Mouse (Mus musculus) ovary, postnatal 36 days (tissue): ENCODE results near the gene Ston1.

Source experiments
- DNase-seq: peaks from one replicate; pipeline ENCODE4 v3.0.0; 2022; ENCODE audit warnings: low spot score, mixed read lengths

The Ston1 gene

DNA sequence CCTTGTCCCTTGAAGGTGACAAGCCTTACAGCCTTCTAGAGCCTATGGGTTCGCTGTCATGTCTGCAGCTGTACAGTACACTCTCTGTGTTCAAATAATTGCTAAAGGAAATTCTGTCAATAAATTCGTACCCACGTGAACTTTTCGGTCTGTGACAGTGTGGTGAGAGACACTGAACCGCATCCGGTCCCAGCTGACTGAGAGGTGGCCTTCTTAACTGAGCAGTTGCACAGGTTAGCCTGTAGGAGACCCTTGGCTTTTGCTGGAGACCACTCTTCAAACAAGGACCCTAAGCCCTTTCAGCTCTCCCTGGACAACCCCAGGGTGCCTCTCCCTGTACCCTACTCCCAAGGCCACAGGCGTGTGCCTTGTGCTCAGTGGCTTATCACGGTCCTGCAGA is 9.3 kb upstream of the Ston1 start:
- DNase-seq = no peak

DNA sequence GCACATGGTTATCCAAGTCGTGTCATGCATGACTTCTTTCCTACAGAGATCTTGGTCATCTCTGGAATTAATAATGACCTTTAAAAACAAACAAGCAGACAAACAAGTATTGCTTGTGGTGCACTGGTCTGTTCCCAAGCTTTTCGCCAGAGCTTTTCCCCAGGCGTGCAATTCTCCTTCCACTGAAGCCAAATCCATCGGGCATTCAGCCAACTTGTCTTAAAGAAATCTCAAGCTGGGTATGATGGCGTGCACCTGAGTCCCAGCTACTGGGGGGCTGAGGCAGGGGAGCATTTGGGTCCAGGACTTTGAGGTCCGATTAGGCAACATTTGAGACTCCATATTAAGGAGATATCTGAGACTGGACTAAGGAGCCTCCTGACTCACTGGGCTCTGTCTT is 7.2 kb upstream of the Ston1 start:
- DNase-seq = no peak

DNA sequence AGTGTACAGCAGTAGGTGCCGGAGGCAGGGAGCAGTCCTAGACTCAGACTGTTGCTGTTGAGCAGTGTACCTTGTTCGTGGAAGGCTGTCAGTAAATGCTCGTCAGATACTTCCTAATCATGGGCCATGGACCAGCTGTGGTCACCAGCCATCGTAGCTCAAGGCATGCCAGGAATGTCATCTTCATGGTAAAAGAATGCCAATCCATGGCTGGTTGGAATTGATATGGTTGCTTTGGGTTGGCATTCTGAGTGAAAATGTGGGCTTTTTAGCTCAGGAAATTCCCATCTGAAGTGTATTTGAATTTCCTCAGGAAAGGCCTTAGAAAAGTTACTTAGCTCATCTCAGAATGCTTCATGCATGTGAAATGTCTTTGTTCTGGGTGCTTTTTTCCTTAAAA is 2.4 kb upstream of the Ston1 start:
- no peak for DNase-seq

DNA sequence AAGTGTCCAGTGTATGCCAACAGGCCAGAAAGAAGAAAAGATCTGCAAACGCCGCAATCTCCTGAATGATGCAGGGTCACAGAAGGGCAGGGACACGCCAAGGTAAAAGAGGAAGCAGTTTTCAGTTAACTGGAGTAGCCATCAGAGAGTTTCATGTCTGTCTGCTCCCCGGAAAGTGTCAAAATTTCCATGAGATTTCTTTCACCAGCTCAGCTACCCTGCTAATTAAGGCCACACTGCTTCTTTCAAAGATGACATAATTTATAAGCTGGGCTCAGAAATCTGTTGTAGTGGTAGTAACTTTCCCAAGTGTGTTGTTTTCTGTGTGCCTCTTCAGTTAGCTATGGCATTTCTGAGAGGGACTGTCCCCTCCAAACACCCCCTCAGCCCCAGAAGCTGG is 1.4 kb upstream of the Ston1 start:
- no peak for DNase-seq

DNA sequence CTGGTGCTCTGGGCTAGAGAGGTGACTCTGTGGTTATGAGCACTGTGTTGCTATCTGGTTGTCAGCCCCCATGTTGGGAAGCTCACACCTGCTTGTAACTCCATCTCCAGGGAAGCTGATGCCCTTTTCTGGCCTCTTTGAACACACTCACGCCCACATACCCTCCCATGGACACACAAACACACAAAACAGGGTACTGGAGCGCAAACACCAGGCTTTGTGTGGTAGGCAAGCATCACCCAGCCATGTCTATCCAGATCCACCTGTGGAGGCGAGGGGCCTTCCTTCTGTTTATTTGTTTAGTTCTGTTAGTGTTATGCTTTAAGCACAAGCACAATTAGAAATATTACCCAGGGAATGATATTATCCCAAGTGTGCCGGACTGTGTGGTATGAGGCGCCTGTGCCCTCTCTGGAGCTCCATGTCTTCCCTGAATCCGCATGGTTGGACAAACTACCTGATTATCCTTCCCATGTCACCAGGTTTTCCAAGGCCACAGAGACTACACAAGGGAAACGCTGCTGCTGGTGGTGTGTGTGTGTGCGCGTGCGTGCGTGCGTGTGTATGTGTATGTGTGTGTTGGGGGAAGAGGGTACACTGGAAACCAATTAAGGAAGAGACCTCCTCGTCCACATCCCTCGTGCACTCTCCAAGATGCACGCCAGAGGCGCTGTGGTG is 801 bp upstream of the Ston1 start:
- no peak for DNase-seq

DNA sequence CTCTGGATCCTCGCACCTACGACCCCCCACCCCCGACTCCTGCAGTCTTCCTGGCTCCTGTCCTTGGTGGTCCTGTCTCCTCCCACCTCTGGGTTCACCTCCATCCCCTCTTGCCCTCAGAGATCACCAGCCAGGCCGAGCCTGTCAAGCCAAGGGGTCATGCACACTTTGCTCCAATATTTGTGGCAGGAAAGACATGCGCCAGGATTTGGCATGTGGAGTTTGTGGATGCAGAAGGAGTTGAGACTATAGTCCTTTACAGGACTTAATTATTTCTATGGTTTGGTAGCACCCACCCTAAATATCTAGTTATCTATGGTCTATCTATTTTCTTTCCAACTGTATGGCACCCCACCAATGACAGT is 554 bp downstream of the Ston1 start:
- DNase-seq = no peak

DNA sequence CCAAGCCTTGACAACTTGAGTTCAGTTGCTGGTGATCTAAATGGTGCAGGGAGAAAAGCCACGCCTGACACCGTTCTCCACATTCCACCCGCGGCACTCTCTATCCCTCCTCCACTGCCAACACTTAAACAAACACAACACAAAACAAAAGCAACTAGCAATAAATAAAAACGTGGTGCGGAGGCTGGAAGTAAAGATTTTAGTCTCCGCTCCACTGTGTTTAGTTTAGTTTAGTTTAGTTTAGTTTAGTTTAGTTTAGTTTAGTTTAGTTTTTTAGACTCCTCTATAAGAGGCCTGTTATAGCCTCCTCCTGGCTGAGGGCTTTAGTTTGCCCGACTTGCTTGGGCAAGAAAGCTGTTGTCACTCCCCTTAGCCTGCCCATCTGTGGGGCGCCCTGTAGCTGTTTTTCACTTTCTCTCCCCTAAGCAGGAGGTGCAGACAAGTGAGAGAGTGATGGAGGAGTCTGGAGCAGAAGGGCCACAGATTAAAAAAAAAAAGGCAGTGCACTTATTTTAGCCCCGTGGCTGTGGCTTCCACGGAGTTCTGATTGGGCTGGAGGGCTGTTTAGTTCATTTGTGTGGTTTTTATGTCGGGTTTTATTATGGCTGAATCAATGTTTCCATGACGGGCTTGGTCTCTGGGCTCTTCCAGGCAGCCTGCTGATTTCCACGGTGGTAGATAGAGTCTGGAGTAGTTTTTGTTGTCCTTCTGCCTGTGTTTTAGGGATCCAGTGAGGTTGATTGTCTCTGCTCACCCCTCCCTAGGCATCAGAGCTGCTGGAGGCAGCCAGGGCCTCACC is 1.3 kb downstream of the Ston1 start:
- DNase-seq = peak; percentile 12

DNA sequence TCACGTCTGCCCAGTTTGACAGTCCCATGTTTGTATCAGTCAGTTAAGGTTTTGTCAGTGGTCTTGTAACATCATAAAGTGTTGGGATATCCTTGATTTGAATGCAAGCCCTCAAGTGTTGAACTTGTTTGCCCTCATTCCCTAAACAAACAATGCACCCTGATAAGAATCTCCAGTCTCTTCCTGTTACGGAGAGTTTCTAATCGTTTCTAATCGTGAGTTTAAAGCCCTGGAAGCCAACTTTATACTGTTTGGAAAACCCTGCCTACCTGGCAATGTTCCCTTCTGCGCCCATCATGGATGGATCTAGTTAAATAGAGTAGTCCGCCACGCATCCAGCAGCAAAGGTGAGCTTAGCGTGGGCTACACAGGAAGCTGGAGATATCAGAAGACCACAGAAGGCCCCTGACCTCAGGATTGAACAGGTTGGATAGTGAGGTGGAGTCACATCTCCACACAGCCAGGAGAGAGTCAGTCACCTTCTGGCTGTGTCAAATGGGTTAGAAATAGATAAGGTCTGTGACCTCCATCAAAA is 3.1 kb downstream of the Ston1 start:
- no peak for DNase-seq

DNA sequence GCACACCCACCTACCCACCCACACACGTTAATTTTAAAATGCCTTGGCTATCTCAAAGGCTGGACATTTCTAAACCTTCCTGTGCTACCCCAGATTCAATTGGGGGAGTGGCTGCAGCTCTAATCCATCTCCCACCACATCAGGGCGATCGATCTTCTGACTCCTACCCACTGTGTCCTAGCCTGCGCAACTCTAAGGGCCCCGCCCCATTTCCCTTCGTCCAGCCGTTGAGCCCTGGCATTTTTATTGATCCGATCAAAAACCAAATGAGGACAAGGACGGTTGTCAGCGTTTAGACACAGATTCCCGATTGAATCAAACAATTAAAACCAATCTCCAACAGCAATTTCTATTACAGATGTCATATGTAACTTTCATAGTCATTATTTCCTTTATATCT is 6.5 kb downstream of the Ston1 start:
- no peak for DNase-seq

DNA sequence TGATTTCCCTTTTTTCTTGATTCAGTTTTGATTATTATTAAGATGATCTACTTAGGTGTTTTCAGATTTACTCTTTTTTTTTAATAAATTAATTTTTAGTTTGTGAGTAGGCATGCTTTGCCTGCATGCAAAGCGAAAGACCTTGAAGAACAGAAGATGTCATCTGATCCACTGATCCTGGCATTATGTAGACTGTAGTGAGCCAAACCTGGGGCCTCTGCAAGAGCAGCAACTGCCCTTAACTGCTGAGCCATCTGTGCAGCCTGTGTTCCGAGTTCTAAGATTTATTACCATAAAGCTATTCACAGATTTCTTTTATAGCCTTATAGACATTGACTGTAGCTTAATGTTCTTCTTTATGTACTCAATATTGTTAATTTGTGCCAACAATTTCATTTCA is 8.6 kb downstream of the Ston1 start:
- DNase-seq = no peak

DNA sequence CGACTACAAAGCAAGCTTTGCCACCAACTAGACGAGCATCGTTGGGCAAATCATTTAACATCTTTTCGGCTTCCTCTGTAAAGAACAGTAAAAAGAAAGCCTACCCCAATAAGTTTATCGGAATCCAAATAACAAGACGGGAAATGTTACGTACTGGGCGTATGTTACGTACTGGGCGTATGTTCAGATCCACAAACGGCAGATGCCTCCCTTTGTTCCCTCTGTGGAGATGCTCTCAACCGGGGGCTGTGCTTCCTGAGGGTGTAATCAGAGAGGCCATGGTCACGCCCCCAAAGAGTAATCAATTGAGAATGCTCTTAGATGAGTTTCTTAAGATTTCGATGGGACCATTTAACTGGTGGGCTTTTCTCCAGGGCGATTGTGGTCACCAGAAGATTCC is 11.9 kb downstream of the Ston1 start:
- DNase-seq = no peak

DNA sequence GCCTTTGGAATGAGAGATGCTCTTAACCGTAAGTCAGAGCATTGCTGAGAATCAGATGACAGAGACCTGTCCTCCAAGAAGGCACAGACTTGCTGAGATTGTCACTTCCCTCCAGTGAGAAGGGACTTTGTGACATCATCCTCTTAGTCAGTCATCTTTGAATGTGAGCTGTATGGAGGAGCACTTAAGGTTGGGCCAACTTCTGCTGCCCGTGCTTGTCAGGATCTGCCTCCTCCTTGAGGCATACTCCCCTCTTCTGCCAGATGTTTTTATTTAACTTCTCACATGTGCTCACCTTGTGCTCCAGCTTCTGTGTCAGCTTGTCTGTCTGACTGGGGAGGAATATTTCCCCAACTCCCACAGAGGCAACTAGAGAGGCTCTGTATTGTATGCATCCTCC is 13.6 kb downstream of the Ston1 start:
- no peak for DNase-seq

DNA sequence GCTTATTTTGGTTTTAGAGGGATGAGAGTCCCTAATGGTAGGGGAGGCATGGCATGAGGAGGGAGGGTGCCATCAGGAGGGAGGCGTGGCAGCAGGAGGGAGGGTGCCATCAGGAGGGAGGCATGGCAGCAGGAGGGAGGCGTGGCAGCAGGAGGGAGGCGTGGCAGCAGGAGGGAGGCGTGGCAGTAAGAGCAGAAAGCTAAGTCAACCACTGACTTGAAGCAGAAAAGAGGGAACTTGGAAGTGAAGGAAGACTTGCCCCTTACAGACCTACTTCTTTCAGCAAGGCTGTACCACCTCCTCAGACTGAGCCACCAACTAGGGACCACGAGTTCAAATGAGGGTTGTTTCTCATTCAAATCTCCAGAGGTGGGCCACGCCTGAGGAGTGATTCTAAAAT is 15.7 kb downstream of the Ston1 start:
- DNase-seq = no peak

DNA sequence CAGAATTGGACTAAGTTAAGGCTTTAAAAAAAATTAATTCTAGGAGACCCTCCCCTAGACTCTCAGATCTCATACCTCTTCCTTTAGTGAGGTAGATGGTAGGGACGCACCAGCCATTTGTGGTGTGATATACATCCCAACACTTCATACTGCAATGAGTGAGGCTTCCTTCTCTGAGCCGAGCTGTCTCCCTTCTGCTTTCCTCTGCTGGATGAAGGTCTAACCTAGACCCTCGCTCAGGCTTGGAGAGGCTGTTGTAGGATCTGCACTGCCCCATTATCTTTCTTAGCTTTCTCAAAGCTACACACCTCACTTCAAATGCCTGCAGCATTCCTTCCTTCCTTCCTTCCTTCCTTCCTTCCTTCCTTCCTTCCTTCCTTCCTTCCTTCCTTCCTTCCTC is 16.2 kb downstream of the Ston1 start:
- DNase-seq = no peak

DNA sequence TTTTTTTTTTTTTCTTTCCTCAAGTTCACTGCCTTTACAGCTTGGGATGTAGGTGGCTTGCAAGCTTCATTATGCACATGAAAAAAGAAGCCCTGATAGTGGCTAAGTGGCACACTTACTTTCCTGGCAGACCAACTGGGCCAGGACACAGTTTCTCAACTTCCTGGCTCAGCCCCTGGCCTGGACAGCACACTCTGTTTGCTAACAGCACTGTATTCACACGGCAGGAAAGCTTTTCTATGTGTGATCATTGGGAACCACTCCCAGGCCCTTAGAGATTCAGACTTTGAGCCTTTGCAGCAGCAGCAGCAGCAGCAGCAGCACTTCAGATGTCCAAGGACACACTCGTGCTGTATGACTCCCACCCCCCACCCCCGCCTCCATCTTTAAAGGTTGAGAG is 16.8 kb downstream of the Ston1 start:
- no peak for DNase-seq

DNA sequence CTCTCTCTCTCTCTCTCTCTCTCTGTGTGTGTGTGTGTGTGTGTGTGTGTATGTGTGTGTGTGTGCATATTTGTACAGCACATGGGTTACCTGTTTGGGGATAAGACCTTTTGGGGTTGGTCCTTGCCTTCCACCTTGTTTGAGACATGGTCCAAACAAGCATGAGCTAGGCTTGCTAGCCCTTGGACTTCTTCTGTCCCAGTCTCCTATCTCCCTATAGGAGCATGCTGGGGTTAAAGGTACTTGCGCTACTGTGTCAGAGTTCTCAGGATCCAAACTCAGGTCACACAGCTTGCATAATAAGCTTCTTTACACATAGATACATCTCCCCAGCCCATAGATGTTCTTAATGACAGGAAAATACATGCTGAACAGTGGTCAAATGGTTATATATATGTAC is 17.2 kb downstream of the Ston1 start:
- DNase-seq = no peak

DNA sequence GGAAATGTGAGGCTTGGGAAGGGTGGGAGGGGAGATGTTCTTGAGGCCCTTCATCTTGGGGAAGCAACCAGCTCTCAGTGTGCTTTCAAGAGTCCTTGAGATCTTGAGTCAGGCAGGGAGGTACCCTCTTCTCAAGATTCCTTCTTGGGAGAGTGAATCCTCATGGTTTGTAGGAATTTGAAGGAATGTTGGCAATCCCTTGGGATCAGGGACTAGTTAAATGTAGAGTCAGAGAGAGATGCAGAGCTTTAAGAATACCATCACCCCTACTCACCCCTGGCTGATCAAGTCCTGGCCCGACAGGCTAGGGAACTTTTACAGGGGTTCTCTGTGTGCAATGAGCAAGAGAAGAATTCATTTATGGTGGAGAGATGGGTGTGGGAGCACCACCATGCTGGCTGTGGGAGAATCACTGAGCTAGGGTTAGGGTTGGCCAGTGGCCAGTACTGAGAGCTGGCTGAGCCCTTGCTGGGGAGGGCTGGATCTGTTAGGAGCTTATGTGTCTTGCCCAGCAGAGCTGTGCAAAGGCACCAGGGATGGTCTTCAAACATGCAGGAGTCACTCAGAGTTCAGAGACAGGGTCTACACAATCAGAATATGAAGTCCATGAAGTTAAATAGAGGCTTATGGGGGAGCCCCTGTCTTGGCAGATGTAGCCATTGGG is 18.1 kb downstream of the Ston1 start:
- DNase-seq = no peak

DNA sequence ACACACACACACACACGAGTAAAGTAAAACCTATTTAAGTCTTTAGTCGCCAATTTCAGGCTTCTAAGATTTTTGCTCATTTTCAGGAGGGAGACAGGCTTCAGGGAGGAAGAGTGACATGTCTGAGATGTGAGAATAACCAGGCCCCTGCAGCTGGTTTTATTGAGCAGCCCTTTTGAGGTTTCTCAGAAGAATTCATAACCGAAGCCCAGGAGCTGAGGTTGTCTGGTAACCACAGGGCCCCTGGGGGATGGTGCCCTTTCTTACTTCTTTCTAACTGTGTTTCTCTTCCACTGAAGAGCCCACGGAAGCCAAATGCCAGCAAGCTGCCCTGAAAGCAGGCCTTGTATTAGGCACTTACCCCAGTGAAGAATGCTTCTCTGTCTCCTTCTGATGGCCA is 23.5 kb downstream of the Ston1 start:
- no peak for DNase-seq

DNA sequence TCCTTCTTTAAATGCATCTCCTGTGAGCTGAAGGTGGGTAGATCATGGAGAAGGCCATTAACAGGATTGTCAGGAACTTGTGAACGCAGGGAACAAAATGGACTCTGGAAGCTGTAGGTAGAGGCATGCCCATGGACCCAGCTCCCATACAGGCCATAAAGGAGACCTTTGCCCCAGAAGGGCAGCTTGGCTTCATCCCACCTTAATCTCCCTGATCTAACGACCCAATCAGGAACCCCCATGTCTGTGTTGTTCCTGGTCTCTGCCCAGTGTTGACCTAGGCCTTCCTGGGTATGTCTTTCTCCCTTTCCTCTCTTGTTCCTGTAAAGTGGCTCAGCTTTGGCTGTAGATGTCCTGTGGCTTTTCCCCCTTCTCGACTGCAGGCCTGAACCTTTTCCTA is 23.9 kb downstream of the Ston1 start:
- no peak for DNase-seq

DNA sequence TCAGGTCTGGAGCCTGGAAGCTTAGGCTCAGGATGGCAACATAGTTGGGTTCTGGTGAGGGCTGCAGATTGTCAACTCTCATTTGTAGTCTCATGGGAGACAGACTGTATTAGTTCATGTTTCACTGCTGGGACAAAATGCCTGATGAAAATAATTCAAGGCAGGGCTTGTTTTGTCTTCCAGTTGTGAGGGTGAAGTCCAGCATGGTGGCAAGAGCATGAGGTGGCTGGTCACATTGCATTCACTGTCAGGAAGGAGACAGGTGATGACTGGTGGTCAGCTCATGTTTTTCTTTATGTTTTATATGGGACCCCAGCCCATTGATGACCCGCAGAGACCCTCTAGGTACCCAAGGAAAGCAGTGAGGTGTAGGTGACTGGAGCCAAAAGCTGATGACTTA is 25.2 kb downstream of the Ston1 start:
- no peak for DNase-seq

DNA sequence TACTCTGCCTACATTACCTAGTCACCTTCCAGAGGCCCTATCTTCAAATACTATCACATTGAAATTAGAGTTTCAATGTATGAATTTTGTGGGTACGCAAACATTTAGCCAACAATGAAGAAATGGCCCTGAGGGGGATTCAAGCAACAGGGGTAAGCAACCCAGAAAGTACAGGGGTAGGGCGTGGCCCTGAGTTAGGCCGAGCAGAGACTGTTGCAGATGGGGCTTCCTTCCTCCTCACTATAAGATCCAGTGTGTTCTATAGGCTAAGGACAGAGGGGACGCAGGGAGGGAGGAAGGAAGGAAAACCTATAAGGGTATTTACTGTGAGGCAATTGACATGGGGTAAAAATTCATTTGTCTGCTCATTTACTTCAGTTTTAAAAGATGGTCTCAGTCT is 26.9 kb downstream of the Ston1 start:
- no peak for DNase-seq

DNA sequence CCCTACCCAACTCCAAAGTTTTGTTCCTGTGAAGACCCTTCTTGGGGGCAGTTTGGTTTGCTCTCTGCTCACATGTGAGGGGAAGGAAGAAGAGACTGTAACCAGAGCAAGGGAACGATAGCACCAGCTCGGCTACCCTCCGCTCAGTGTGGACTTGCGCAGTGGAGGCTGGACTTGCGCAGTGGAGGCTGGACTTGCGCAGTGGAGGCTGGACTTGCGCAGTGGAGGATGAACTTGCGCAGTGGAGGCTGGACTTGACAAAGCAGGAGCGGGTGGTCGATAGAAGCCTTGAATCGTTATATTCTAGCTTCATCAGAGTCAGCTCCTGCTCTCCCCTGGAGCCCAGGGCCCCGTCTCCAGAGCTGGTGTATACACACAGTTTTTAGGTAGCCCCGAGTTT is 27.9 kb downstream of the Ston1 start:
- no peak for DNase-seq

DNA sequence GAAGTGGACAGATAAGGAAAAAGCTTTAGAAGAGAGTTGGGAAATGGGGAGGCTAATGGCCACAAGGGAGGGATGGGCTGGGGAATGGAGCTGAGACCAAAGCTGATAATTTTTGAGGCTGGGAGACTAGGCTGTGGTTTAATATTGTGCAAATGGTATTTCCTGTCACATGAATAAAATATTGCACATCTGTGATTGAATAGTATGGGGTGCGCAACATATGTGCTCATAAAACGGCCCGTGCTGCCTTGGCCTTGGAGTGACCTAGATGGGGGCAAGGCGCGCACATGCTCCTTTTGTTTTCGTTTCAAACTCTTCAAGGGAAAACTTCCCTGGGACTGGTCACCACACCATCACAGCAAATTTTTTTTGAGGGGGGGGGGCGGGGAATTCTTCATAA is 28.4 kb downstream of the Ston1 start:
- DNase-seq = no peak
